Mouse (Mus musculus): ENCODE measurements around the gene Boc.

DNA sequence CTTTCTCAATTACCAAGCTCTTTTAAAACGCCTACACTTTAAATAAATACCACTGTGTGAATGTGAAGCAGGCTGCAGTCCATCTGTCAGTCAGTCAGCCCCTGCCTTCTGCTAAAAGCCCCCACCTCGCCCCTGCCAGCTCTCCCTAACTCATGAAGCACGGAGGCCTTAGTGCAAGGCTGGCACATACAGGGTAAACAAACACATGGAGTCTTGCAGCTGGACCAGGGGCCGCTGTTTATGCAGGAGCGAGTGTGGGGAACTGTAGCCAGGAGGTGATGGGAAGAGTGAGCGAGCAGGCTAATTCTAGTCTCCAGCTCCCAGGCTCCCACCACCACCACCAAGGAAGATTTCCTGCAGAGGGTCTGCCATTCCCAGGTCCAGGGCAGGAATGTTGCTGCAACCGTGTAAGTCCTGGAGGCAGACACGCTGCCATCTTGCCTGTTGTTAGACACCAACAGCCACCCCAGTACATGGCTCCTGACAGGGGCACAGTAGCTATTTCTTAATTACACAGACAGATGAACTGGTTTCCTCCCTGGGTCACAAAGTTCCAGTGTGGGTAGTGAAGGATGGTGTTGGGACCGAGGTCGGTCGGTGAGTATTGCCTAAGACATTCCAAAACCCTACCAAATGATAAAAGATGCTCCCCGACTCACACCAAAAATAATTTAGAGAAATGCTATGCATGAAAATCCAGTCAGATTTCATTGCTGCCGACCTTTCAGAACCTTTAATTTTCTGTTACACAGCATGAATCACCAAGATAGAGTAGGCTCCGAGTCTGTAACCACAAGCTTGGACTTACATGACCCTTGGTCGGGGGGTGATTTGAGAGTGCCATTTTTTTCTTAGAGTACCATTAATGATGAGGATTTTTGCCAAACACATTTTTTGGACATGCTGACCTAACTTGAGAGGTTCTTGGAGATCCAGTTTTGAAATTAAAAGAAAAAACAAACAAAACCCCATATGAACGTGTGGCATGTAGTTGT, 20.0 kb downstream of the Boc start:
- TF ChIP-seq CTCF (IDR thresholded peaks at IDR 0.05; ENCODE audit: low read depth, low read length) (no peak), POLR2A (IDR thresholded peaks at IDR 0.05; ENCODE audit: insufficient read depth, low read length) (no peak)

Measured in ES-Bruce4 (cell line).